Mouse (Mus musculus) testis, adult 2 months (tissue): Measurements from ENCODE around the gene Rsu1.

ENCODE experiments used
- CTCF ChIP-seq: fragments of 200-500 bp; IDR thresholded peaks from 2 replicates; pipeline ENCODE4 v1.5.1; 2012; ENCODE audit warnings: low read depth, mild to moderate bottlenecking, inconsistent platforms, low read length, moderate library complexity; ENCODE audit not compliant: control insufficient read depth, insufficient read depth, insufficient replicate concordance
- POLR2A ChIP-seq: fragments of 200-500 bp; IDR thresholded peaks from 2 replicates; pipeline ENCODE4 v1.6.1; 2012; ENCODE audit warnings: low read depth, mild to moderate bottlenecking, inconsistent platforms, low read length, moderate library complexity; ENCODE audit not compliant: control insufficient read depth

DNA sequence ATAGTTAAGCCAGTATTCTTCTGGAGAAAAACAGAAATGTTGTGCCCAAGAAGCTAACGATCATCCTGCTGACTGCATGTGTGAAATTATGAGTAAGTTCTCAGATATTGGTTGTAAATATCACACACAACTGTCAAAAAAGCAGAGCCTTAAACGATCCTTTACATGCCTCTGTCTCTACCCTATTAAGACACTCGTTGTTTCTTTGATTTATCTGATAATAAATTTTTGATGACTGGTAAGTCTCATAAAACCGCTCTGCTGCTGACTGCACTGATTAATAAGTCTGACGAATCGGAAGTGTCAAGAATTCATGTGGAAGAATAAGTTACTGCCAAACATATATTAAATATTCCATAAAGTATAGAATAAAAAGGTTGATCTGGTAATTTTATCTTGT is 126.0 kb downstream of the Rsu1 start:
- TF ChIP-seq POLR2A (no peak), CTCF (no peak)
